Comparison of ENCODE assay signal across 8 mouse cellular contexts in genomic region chr4:107889731-107890432, GRCm38 (mm10). TPM values are rescaled to one million over a fixed set of nuclear protein-coding genes. Genes with fewer than 3 reads are reported as not detected.
A peak's percentile ranks its signal among the peaks of the same experiment; 100 is the strongest.
DNase-seq lines count a peak whose midpoint lies in the region; ATAC-seq and TF ChIP-seq lines count a peak whose summit lies in the region.

TSS of gene 0610037L13Rik (plus strand) at chr4:107889813.

- peak; percentile 92 for ATAC-seq in common myeloid progenitor, adult 5-6 weeks (replicated peaks; ENCODE audit: low read depth, poor library complexity, severe bottlenecking)
- ATAC-seq in hindbrain, postnatal 0 days, result peak; percentile 94
- peak; percentile 91 for ATAC-seq in megakaryocyte, adult 5-6 weeks (ENCODE audit: poor library complexity, severe bottlenecking)

- no peaks in the 10 kb centered on the region for H3K27me3 ChIP-seq in hindbrain, postnatal 0 days (ENCODE audit: insufficient read depth, low read length)

- H3K27ac ChIP-seq in gastrocnemius, adult 2 months, result peak within 1 kb of the TSS; percentile 90
- peak within 1 kb of the TSS; percentile 87 for H3K27ac ChIP-seq in hindbrain, postnatal 0 days
- H3K27ac ChIP-seq in left cerebral cortex, adult 2 months, result peak within 1 kb of the TSS; percentile 94

- H3K9me3 ChIP-seq in hindbrain, postnatal 0 days (ENCODE audit: low read length), result no peaks in the 10 kb centered on the region

- H3K36me3 ChIP-seq in hindbrain, postnatal 0 days (ENCODE audit: insufficient read depth, low read length), result peaks cover 27% of the 10 kb centered on the region

- H3K4me3 ChIP-seq in gastrocnemius, adult 2 months, result peak within 1 kb of the TSS; percentile 77
- H3K4me3 ChIP-seq in hindbrain, postnatal 0 days (ENCODE audit: low read length), result peak within 1 kb of the TSS; percentile 49
- H3K4me3 ChIP-seq in left cerebral cortex, adult 2 months, result peak within 1 kb of the TSS; percentile 61

- no peak for TF ChIP-seq CTCF in gastrocnemius, adult 2 months (IDR thresholded peaks at IDR 0.05)
- TF ChIP-seq CTCF in hindbrain, postnatal 0 days (IDR thresholded peaks at IDR 0.05; ENCODE audit: low read depth), result no peak
- TF ChIP-seq CTCF in left cerebral cortex, adult 2 months (IDR thresholded peaks at IDR 0.05), result no peak

- intact Hi-C loops in gastrocnemius, adult 2 months (cut with DNase I), result no loop called here
- intact Hi-C loops in left cerebral cortex, adult 2 months (cut with DNase I), result loop anchor here (1.0 to 5.0 kb wide), 4 partner anchors 11 to 437 kb away; partner anchors contain the start of genes Coa7, Lrp8 and Magoh

- peak within 1 kb of the TSS; percentile 81 for H3K4me2 ChIP-seq in hindbrain, postnatal 0 days (ENCODE audit: low read depth, low read length)

- H3K9ac ChIP-seq in hindbrain, postnatal 0 days (replicated peaks; ENCODE audit: low read length), result peak within 1 kb of the TSS; percentile 65

- peak; percentile 98 for DNase-seq in ZHBTc4 (ENCODE audit: low read depth, low spot score)
- peak; percentile 95 for DNase-seq in gastrocnemius, adult 2 months
- DNase-seq in hindbrain, postnatal 0 days (ENCODE audit: low spot score), result peak; percentile 97
- peak; percentile 94 to 95 for DNase-seq in left cerebral cortex, adult 2 months (ENCODE audit: extremely low spot score in 1 of 2, low spot score in 2 of 2)
- peak; percentile 95 to 96 for DNase-seq in right cerebral cortex, adult 2 months (ENCODE audit: low spot score in 2 of 2)
- DNase-seq in urinary bladder, postnatal 14 days (ENCODE audit: low spot score), result peak; percentile 95

- under 1% methylated on average over 48 of the region's 48 CpGs for WGBS in hindbrain, postnatal 0 days

- 0 out of 2 replicates have a peak, but pooled peaks cover 3% of the 10 kb centered on the region for H3K4me1 ChIP-seq in hindbrain, postnatal 0 days (ENCODE audit: insufficient read depth, low read length)

RNA-seq across cellular contexts. Expression of gene 0610037L13Rik, which starts in this region (rescaled TPM):
- 51.5 and 57.6 TPM in 2 replicates for total RNA-seq in common myeloid progenitor, adult 5-6 weeks (2017)
- 10 to 100 TPM; 41.9 to 50.1 TPM for total RNA-seq in gastrocnemius, adult 2 months (2021)
- total RNA-seq in hindbrain, postnatal 0 days (2014; rRNA removed), result 33.2 and 58.3 TPM in 2 replicates
- 110 and 111 TPM in 2 replicates for polyA plus RNA-seq in hindbrain, postnatal 0 days (2015; fragmentation: Nextera tagmentation; extraction: Ambion mirVana)
- 10 to 100 TPM; 56.6 to 62.9 TPM for total RNA-seq in left cerebral cortex, adult 2 months (2021)
- 34.7 and 36.0 TPM in 2 replicates for total RNA-seq in megakaryocyte, adult 5-6 weeks (2015)
- total RNA-seq in megakaryocyte, adult 5-6 weeks (2017), result 33.6 and 34.7 TPM in 2 replicates

Comparison
In these comparisons a context has a peak if more than half of its experiments do, and no peak if none do; other contexts are left out.
1. Peak in every context shown above with its lines: DNase-seq, ATAC-seq, H3K4me3 ChIP-seq and H3K27ac ChIP-seq.